Mouse (Mus musculus) bone marrow macrophage, adult 2 months (primary cell): ENCODE data around the gene Gadd45a. TPM values are rescaled to one million over a fixed set of nuclear protein-coding genes. Genes with fewer than 3 reads are reported as not detected.

Source experiments
- H3K27ac ChIP-seq: 2 replicates; pipeline ENCODE4 v1.5.1; 2012; ENCODE audit warnings: low read depth, low read length; ENCODE audit not compliant: insufficient read depth
- H3K4me1 ChIP-seq: 2 replicates; pipeline ENCODE4 v1.6.1; 2012; ENCODE audit warnings: low read length; ENCODE audit not compliant: control insufficient read depth, insufficient read depth
- H3K4me3 ChIP-seq: 2 replicates; pipeline ENCODE4 v1.5.1; 2012; ENCODE audit warnings: mild to moderate bottlenecking, low read length, moderate library complexity; ENCODE audit not compliant: insufficient read depth
- CTCF ChIP-seq: IDR thresholded peaks from 2 replicates; pipeline ENCODE4 v1.5.1; 2012; ENCODE audit warnings: low read depth, mild to moderate bottlenecking, low read length, moderate library complexity
- POLR2A ChIP-seq: IDR thresholded peaks from 2 replicates; pipeline ENCODE4 v1.6.1; 2012; ENCODE audit warnings: mild to moderate bottlenecking, low read depth, low read length, borderline replicate concordance
- polyA plus RNA-seq: library from polyadenylated mRNA; stranded (reverse); fragments of >200 nt; gene quantifications from 2 replicates; pipeline ENCODE4 v1.2.4, GENCODE M21; 2012; ENCODE audit not compliant: missing spikeins, insufficient read depth, insufficient read length

The Gadd45a gene
- polyA plus RNA-seq, 1 experiment = 11.6 TPM

GRCm38 (mm10) chr6:66999800-67000199 is 37.5 kb downstream of the Gadd45a start:
- Histone ChIP-seq H3K4me1 (peaks cover 18% of the 10 kb centered on the region), H3K27ac (no peak overlapping the region)
- TF ChIP-seq CTCF (no peak), POLR2A (no peak)

DNA sequence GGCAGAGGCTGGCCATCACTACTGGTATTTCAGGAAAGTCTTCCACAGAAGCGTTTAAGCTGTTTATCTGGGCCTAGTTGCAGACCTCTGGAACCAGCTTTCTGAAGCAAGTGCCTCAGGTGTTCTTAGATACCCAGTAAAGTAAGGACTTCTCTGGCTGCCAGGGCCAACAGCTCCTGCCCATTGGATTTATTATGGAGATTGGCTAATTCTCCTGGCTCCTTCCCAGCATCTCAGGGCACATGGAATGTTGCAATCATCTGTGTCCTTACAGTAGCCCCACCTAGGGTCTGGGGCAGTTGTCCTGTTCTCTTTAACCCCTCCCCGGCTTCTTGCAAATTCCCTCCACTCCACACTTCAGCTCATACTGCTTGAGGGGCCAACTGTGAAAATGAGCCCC is 38.6 kb downstream of the Gadd45a start:
- TF ChIP-seq POLR2A = no peak
- TF ChIP-seq CTCF = no peak
- Histone ChIP-seq H3K27ac (no peak overlapping the region), H3K4me1 (peaks cover 18% of the 10 kb centered on the region), H3K4me3 (no peak overlapping the region)

More at GRCm38 (mm10) chr6:66999800-67000199, 37.5 kb downstream of the Gadd45a start:
- no peak overlapping the region for H3K4me3 ChIP-seq

DNA sequence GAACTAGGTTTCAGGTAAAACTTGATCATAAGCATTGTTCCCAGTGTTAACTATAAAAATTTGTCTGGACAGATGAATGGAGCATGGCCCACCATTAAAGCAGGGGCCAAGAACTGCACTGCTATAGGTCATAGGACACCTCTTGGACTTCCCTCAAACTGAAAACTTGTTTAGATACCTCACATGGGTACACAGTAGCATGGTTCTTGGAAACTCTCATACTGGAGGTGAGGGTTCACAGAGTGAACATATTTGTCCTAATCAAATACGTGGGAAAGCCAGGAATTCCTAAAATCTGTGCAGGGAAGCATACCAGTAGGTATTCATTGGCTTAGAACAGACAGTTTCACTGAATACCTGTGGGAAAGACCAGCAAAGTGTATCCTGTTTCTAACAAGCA is 41.0 kb downstream of the Gadd45a start:
- TF ChIP-seq POLR2A (no peak), CTCF (no peak)

GRCm38 (mm10) chr6:66995825-66996224 is 41.4 kb downstream of the Gadd45a start:
- H3K27ac ChIP-seq = no peak overlapping the region
- no peak overlapping the region for H3K4me3 ChIP-seq
- TF ChIP-seq POLR2A = no peak
- no peak for TF ChIP-seq CTCF
- H3K4me1 ChIP-seq = peaks cover 18% of the 10 kb centered on the region

More for the DNA sequence above, 41.0 kb downstream of the Gadd45a start:
- Histone ChIP-seq H3K4me1 (peaks cover 18% of the 10 kb centered on the region), H3K4me3 (no peak overlapping the region), H3K27ac (no peak overlapping the region)

DNA sequence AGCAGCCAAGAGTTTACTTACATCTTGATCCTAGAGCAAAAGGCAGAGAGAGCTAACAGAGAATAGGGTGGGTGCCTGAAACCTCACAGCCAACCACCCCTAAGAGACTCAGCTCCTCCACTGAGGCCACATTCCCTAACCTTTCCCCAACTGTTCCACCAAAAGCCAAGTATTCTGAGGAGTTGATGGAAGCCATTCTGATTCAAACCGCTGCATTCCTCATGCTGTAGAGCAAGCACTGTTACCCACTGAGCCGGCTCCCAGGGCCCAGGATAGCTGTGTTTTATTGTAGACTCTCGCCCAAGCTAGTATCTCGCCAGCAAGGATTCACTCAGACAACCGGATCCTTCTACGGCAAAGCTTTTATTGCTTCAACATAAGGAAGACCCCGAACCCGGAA is 42.3 kb downstream of the Gadd45a start:
- peaks cover 18% of the 10 kb centered on the region for H3K4me1 ChIP-seq
- no peak for TF ChIP-seq CTCF
- TF ChIP-seq POLR2A = no peak
- no peak overlapping the region for H3K4me3 ChIP-seq
- no peak overlapping the region for H3K27ac ChIP-seq

- TF ChIP-seq CTCF (no peak), POLR2A (no peak)
Observed at GRCm38 (mm10) chr6:66992786-66993185, 44.5 kb downstream of the Gadd45a start.

DNA sequence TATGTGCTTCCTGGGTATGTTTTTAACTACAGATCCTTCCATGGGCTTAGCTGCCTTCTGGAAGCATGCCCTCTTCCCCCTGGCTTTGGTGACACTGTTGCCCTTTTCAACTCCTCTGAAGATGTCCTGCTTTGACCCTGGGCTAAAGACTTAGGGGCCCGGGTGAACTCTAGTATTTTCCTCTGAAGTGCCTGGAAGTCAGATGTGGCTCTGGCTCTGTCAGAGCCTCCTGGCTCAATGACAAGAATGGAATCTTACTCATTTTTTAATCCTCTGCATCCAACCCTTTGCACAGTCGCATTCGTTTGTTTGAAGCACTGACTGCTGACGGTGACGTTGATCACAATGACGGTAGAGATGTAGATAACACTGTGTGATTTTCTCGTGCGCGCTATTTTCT is 45.0 kb downstream of the Gadd45a start:
- H3K4me1 ChIP-seq = peaks cover 8% of the 10 kb centered on the region
- TF ChIP-seq CTCF (no peak), POLR2A (no peak)
- H3K4me3 ChIP-seq = no peak overlapping the region
- no peak overlapping the region for H3K27ac ChIP-seq

More at GRCm38 (mm10) chr6:66992786-66993185, 44.5 kb downstream of the Gadd45a start:
- Histone ChIP-seq H3K4me1 (peaks cover 8% of the 10 kb centered on the region), H3K27ac (no peak overlapping the region), H3K4me3 (no peak overlapping the region)

DNA sequence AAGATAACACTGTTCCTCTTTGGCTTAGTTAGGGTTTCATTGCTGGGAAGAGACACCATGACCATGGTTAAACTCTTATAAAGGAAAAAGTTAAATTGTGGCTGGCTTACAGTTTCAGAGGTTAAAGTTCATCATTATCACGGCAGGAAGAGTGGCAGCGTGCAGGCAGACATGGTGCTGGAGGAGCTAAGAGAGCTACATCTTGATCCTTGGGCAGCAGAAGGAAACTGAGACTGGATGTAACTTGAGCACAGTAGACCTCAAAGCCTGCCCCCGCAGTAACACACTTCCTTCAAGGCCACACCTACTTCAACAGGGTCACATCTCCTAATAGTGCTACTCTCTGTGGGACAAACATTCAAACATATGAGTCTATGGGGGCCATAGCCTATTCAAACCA is 47.7 kb downstream of the Gadd45a start:
- Histone ChIP-seq H3K27ac (no peak overlapping the region), H3K4me1 (peaks cover 8% of the 10 kb centered on the region; the same call in 1 of the 2 replicates), H3K4me3 (no peak overlapping the region)
- TF ChIP-seq CTCF (no peak), POLR2A (no peak)

- H3K4me1 ChIP-seq = peaks cover 8% of the 10 kb centered on the region; the same call in 1 of the 2 replicates
- H3K27ac ChIP-seq = no peak overlapping the region
- H3K4me3 ChIP-seq = no peak overlapping the region
- TF ChIP-seq POLR2A (no peak), CTCF (no peak)
Observed at GRCm38 (mm10) chr6:66989037-66989436, 48.2 kb downstream of the Gadd45a start.

DNA sequence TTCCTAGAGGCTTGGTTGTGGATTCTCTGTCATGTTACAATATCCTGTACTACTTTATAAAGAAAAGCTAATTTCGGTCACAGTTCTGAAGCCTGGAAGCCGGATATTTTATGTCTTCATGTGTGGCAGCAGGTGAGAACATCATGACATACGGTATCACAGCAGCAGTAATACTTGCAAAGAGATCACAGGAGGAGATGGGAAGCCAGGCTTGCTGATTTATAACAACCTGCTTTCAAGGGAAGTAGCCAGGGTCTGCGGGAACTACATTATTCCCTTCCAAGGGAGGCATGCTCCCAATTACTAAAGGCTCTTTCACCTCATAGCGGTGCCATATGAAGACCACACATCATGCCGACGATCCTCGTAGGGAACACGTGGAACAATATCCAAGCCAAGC is 48.9 kb downstream of the Gadd45a start:
- no peak for TF ChIP-seq POLR2A
- no peak for TF ChIP-seq CTCF
- Histone ChIP-seq H3K4me1 (peaks cover 8% of the 10 kb centered on the region; the same call in 1 of the 2 replicates), H3K4me3 (no peak overlapping the region), H3K27ac (no peak overlapping the region)

GRCm38 (mm10) chr6:66987643-66988042 is 49.6 kb downstream of the Gadd45a start:
- H3K4me1 ChIP-seq = peaks cover 8% of the 10 kb centered on the region; the same call in 1 of the 2 replicates
- H3K27ac ChIP-seq = no peak overlapping the region
- H3K4me3 ChIP-seq = no peak overlapping the region
- TF ChIP-seq POLR2A (no peak), CTCF (no peak)
